1 mouse cellular context compared by ENCODE assay signal in genomic region chr13:21812092-21812491, GRCm38 (mm10).
TF ChIP-seq lines count a peak whose summit lies in the region.

No protein-coding gene starts in this region.

TF ChIP-seq in CH12.LX, 34 proteins besides CTCF, POLR2A, EP300 and RAD21:
- TF ChIP-seq ZMIZ1 (IDR thresholded peaks at IDR 0.05; ENCODE audit: low read depth, low read length) (0 out of 2 replicates have a peak, but pooled peaks have one; percentile 45), BHLHE40 (IDR thresholded peaks at IDR 0.05; ENCODE audit: low read depth, low read length) (0 out of 2 replicates have a peak, but pooled peaks have one; percentile 13), POLR2AphosphoS2 (IDR thresholded peaks at IDR 0.05; ENCODE audit: low read depth, low read length) (0 out of 2 replicates have a peak, but pooled peaks have one; percentile 33)
